Comparison of ENCODE assay signal across 9 mouse cellular contexts in the genomic region with DNA sequence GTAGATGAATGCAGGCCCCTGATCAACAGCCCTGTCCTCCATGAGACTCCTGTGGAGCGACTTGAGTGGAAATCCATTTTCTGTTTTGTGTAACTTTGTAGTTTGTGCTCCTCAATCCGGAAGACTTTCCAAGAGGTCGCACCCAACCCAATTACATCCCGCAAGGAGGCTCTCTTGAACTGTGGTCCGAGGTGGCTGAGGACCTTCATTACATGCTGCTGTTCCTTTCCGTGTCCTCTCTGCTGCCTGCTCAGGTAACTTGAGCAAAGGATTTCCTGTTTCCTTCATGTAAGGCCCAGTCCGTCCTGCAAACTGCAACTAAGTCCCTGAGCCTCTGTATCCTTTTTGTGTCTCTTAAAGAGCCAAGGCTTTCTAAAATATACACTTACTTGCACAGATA. TPM values are rescaled to one million over a fixed set of nuclear protein-coding genes. Genes with fewer than 3 reads are reported as not detected.
A peak's percentile ranks its signal among the peaks of the same experiment; 100 is the strongest.
DNase-seq lines count a peak whose midpoint lies in the region; ATAC-seq lines count a peak whose summit lies in the region.
"Had no signal": no experiment of that assay in that cellular context is flagged by ENCODE, and none has a peak within 500 bp of the region (broad histone marks: within the 10 kb centered on the region; RNA-seq: fewer than 3 reads in every experiment).

No protein-coding gene starts in this region.

- H3K4me3 ChIP-seq in forebrain, embryonic 10.5 days, result peak overlapping the region; percentile 69
- H3K4me3 ChIP-seq in forebrain, embryonic 16.5 days (replicated peaks; ENCODE audit: low read length), result no peak overlapping the region
- H3K4me3 ChIP-seq in forebrain, embryonic 12.5 days (replicated peaks), result no peak overlapping the region
- no peak overlapping the region for H3K4me3 ChIP-seq in limb, embryonic 15.5 days

- 4% methylated on average over 7 of the region's 7 CpGs for WGBS in forebrain, embryonic 10.5 days
- 19% methylated on average over 7 of the region's 7 CpGs for WGBS in forebrain, embryonic 16.5 days
- WGBS in forebrain, embryonic 12.5 days, result 10% methylated on average over 7 of the region's 7 CpGs
- WGBS in limb, embryonic 15.5 days, result 20% methylated on average over 7 of the region's 7 CpGs

- no peak overlapping the region for H3K9ac ChIP-seq in forebrain, embryonic 16.5 days (replicated peaks; ENCODE audit: low read depth, low read length)
- no peak overlapping the region for H3K9ac ChIP-seq in forebrain, embryonic 12.5 days
- H3K9ac ChIP-seq in limb, embryonic 15.5 days, result no peak overlapping the region

- no peaks in the 10 kb centered on the region for H3K9me3 ChIP-seq in forebrain, embryonic 10.5 days
- H3K9me3 ChIP-seq in forebrain, embryonic 16.5 days (ENCODE audit: control insufficient read depth, low read length), result no peaks in the 10 kb centered on the region
- H3K9me3 ChIP-seq in forebrain, embryonic 12.5 days, result no peaks in the 10 kb centered on the region
- no peaks in the 10 kb centered on the region for H3K9me3 ChIP-seq in limb, embryonic 15.5 days

- H3K36me3 ChIP-seq in forebrain, embryonic 10.5 days (replicated peaks), result no peaks in the 10 kb centered on the region
- no peaks in the 10 kb centered on the region for H3K36me3 ChIP-seq in forebrain, embryonic 16.5 days (ENCODE audit: control insufficient read depth, insufficient read depth)
- H3K36me3 ChIP-seq in forebrain, embryonic 12.5 days (replicated peaks), result no peaks in the 10 kb centered on the region
- H3K36me3 ChIP-seq in limb, embryonic 15.5 days, result no peaks in the 10 kb centered on the region

- no peak for ATAC-seq in forebrain, embryonic 16.5 days
- no peak for ATAC-seq in forebrain, embryonic 12.5 days (ENCODE audit: low FRiP score)
- ATAC-seq in limb, embryonic 15.5 days (ENCODE audit: insufficient number of reproducible peaks, low FRiP score, low TSS enrichment, low read depth), result no peak

- no peaks in the 10 kb centered on the region for H3K27me3 ChIP-seq in forebrain, embryonic 10.5 days (ENCODE audit: poor library complexity, severe bottlenecking)
- no peaks in the 10 kb centered on the region for H3K27me3 ChIP-seq in forebrain, embryonic 16.5 days (replicated peaks; ENCODE audit: control insufficient read depth, insufficient read depth, low read length)
- no peaks in the 10 kb centered on the region for H3K27me3 ChIP-seq in forebrain, embryonic 12.5 days
- H3K27me3 ChIP-seq in limb, embryonic 15.5 days, result no peaks in the 10 kb centered on the region

- no peak overlapping the region; the same call in 1 of the 2 replicates for H3K27ac ChIP-seq in forebrain, embryonic 10.5 days
- H3K27ac ChIP-seq in forebrain, embryonic 16.5 days (ENCODE audit: low read length), result no peak overlapping the region
- H3K27ac ChIP-seq in forebrain, embryonic 12.5 days, result no peak overlapping the region
- H3K27ac ChIP-seq in limb, embryonic 15.5 days, result no peak overlapping the region

- no peak for DNase-seq in forebrain, embryonic 10.5 days (ENCODE audit: extremely low spot score, low spot score)
- peak; percentile 87 for DNase-seq in A20 (ENCODE audit: low read depth, low spot score)
- no peak for DNase-seq in urinary bladder, adult 2 months (ENCODE audit: low spot score)
- DNase-seq in adrenal gland, postnatal 25 days, result no peak
- no peak for DNase-seq in layer of hippocampus, postnatal 14 days (ENCODE audit: low spot score in 2 of 2)
- DNase-seq: kidney, adult 11 months had no signal

- peaks cover 42% of the 10 kb centered on the region for H3K4me1 ChIP-seq in forebrain, embryonic 10.5 days
- H3K4me1 ChIP-seq in forebrain, embryonic 16.5 days (replicated peaks; ENCODE audit: control insufficient read depth, insufficient read depth, low read length), result peaks cover 14% of the 10 kb centered on the region
- H3K4me1 ChIP-seq in forebrain, embryonic 12.5 days, result peaks cover 25% of the 10 kb centered on the region
- H3K4me1 ChIP-seq in limb, embryonic 15.5 days, result peaks cover 4% of the 10 kb centered on the region; the same call in 1 of the 2 replicates

- no peak overlapping the region for H3K4me2 ChIP-seq in forebrain, embryonic 16.5 days (ENCODE audit: low read length)
- peak overlapping the region; percentile 28 for H3K4me2 ChIP-seq in forebrain, embryonic 12.5 days
- peak overlapping the region; percentile 19; the same call in 1 of the 2 replicates for H3K4me2 ChIP-seq in limb, embryonic 15.5 days

RNA-seq across cellular contexts. Expression of a gene that starts 10.8 kb away (rescaled TPM):
- polyA plus RNA-seq in forebrain, embryonic 10.5 days (2016; fragmentation: Nextera tagmentation; extraction: Ambion mirVana), result 15.3 and 15.5 TPM in 2 replicates
- 12.7 and 13.0 TPM in 2 replicates for polyA plus RNA-seq in forebrain, embryonic 16.5 days (2015; fragmentation: Nextera tagmentation; extraction: Ambion mirVana)
- polyA plus RNA-seq in forebrain, embryonic 12.5 days (2016; fragmentation: Nextera tagmentation; extraction: Ambion mirVana), result 13.0 and 13.2 TPM in 2 replicates
- polyA plus RNA-seq in limb, embryonic 15.5 days (2015; fragmentation: Nextera tagmentation; extraction: Ambion mirVana), result 11.9 and 13.9 TPM in 2 replicates
- 7.9 TPM in 2 replicates for polyA plus RNA-seq in urinary bladder, adult 2 months (2012; rRNA removed)
- 6.4 and 6.9 TPM in 2 replicates for total RNA-seq in adrenal gland, postnatal 25 days (2021)
- total RNA-seq in layer of hippocampus, postnatal 14 days (2021), result 1 to 10 TPM; 7.0 TPM

RNA-seq across cellular contexts. Expression of a gene that starts 31.3 kb away (rescaled TPM):
- 0.09 TPM in 1 of 2 replicates, not detected in the other for polyA plus RNA-seq in forebrain, embryonic 10.5 days (2016; fragmentation: Nextera tagmentation; extraction: Ambion mirVana)
- polyA plus RNA-seq in forebrain, embryonic 16.5 days (2015; fragmentation: Nextera tagmentation; extraction: Ambion mirVana), result 0.06 and 0.22 TPM in 2 replicates
- 0.18 and 0.36 TPM in 2 replicates for polyA plus RNA-seq in forebrain, embryonic 12.5 days (2016; fragmentation: Nextera tagmentation; extraction: Ambion mirVana)
- 0.18 and 0.22 TPM in 2 replicates for polyA plus RNA-seq in limb, embryonic 15.5 days (2015; fragmentation: Nextera tagmentation; extraction: Ambion mirVana)
- not detected in 2 replicates for polyA plus RNA-seq in urinary bladder, adult 2 months (2012; rRNA removed)
- not detected in 2 replicates for total RNA-seq in adrenal gland, postnatal 25 days (2021)
- total RNA-seq in layer of hippocampus, postnatal 14 days (2021), result not detected

RNA-seq across cellular contexts. Expression of a gene that starts 54.2 kb away (rescaled TPM):
- polyA plus RNA-seq in forebrain, embryonic 10.5 days (2016; fragmentation: Nextera tagmentation; extraction: Ambion mirVana), result 0.52 and 0.54 TPM in 2 replicates
- 0.18 TPM in 1 of 2 replicates, not detected in the other for polyA plus RNA-seq in forebrain, embryonic 16.5 days (2015; fragmentation: Nextera tagmentation; extraction: Ambion mirVana)
- 0.23 and 0.36 TPM in 2 replicates for polyA plus RNA-seq in forebrain, embryonic 12.5 days (2016; fragmentation: Nextera tagmentation; extraction: Ambion mirVana)
- 0.61 and 0.67 TPM in 2 replicates for polyA plus RNA-seq in limb, embryonic 15.5 days (2015; fragmentation: Nextera tagmentation; extraction: Ambion mirVana)
- polyA plus RNA-seq in urinary bladder, adult 2 months (2012; rRNA removed), result 0.04 TPM in 1 of 2 replicates, not detected in the other
- total RNA-seq in adrenal gland, postnatal 25 days (2021), result not detected in 2 replicates
- 1 to 10 TPM in 1 of 2 experiments, under 1 TPM in 1; 0.58 to 1.0 TPM for total RNA-seq in layer of hippocampus, postnatal 14 days (2021)
